Mouse (Mus musculus): Measurements from ENCODE around the gene Mdga1. TPM values are rescaled to one million over a fixed set of nuclear protein-coding genes. Genes with fewer than 3 reads are reported as not detected.

Gene Mdga1
- polyA plus RNA-seq, 1 experiment from 2014 or later: 2.3 TPM

GRCm38 (mm10) chr17:29819608-29820007 lies 150.3 kb downstream of the Mdga1 start:
- 97% methylated on average over 3 of the region's 3 CpGs for WGBS
- H3K27me3 ChIP-seq (ENCODE audit: poor library complexity, severe bottlenecking): peaks cover 81% of the 10 kb centered on the region

GRCm38 (mm10) chr17:29818989-29819388 lies 150.9 kb downstream of the Mdga1 start:
- Histone ChIP-seq H3K9me3 (no peaks in the 10 kb centered on the region), H3K4me3 (no peak overlapping the region), H3K36me3 (replicated peaks) (no peaks in the 10 kb centered on the region), H3K4me1 (peaks cover 35% of the 10 kb centered on the region), H3K27ac (0 out of 2 replicates have a peak overlapping the region, but pooled peaks have one; percentile 4), H3K27me3 (ENCODE audit: poor library complexity, severe bottlenecking) (peaks cover 84% of the 10 kb centered on the region)
- WGBS: 82% methylated on average over 7 of the region's 7 CpGs
- no peak for DNase-seq (ENCODE audit: extremely low spot score, low spot score)

More at GRCm38 (mm10) chr17:29819608-29820007, 150.3 kb downstream of the Mdga1 start:
- Histone ChIP-seq H3K36me3 (replicated peaks) (no peaks in the 10 kb centered on the region), H3K27ac (no peak overlapping the region), H3K4me1 (peaks cover 29% of the 10 kb centered on the region), H3K4me3 (no peak overlapping the region), H3K9me3 (no peaks in the 10 kb centered on the region)
- DNase-seq (ENCODE audit: extremely low spot score, low spot score): no peak

DNA sequence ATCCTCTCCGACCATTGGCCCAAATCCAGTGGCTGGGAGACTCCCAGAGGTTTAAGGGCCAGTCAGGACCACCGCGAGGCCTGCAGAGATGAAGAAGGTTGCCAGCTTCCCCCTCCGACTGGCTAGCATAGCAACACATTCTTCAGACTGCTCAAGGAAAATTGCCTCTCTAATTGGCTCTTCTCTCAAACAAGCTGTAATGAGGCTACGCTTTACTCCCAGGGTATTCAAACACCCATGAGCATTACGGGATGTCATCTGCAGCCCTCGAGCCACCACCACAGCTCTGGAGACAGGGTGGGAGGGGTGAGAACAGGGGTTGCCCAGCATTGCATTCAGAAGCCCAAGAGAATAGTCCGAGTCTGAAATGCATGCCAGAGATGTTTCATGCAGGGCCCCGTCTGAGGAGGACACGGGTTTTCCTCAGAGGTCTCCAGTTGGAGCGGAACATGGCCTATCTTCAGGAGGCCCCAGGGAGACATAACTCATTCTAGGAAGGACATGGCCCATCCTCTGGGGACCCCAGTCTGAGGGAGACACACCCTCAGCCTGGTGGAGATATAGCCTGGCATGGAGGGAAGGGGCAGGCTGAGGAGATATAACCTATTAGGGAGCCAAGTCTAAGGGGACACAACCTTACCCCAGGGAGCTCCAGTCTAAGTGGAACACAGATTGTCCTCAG lies 151.5 kb downstream of the Mdga1 start:
- 0 out of 2 replicates have a peak overlapping the region, but pooled peaks have one; percentile 4 for H3K27ac ChIP-seq
- DNase-seq (ENCODE audit: extremely low spot score, low spot score): peak; percentile 55
- H3K4me1 ChIP-seq: peaks cover 41% of the 10 kb centered on the region
- 30% methylated on average over 11 of the region's 11 CpGs for WGBS
- no peaks in the 10 kb centered on the region for H3K36me3 ChIP-seq (replicated peaks)
- H3K4me3 ChIP-seq: no peak overlapping the region
- H3K9me3 ChIP-seq: no peaks in the 10 kb centered on the region
- peaks cover 84% of the 10 kb centered on the region for H3K27me3 ChIP-seq (ENCODE audit: poor library complexity, severe bottlenecking)

DNA sequence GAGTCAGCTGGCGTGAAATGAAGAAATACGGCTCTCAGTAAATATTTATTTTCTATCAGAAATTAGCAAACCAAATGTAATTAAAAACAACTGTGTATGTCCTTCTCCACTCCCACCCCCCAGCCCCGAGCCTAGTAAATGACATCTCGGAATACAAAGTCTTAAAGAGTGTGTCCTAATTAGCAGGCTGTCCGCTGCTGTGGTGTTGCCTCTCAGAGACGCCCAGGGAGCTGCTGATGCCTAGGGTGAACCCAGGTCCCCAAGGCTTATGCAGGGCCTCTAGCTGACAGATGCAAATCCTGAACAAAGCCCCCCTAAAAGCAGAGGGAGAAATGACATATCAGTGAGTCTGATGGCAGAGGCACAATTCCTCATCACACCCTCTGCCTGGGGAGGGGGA lies 155.1 kb downstream of the Mdga1 start:
- WGBS: 49% methylated on average over 6 of the region's 6 CpGs
- no peak for DNase-seq (ENCODE audit: extremely low spot score, low spot score)
- Histone ChIP-seq H3K9me3 (no peaks in the 10 kb centered on the region), H3K4me1 (peaks cover 47% of the 10 kb centered on the region), H3K27ac (no peak overlapping the region), H3K27me3 (ENCODE audit: poor library complexity, severe bottlenecking) (peaks cover 62% of the 10 kb centered on the region), H3K4me3 (no peak overlapping the region), H3K36me3 (replicated peaks) (no peaks in the 10 kb centered on the region)

DNA sequence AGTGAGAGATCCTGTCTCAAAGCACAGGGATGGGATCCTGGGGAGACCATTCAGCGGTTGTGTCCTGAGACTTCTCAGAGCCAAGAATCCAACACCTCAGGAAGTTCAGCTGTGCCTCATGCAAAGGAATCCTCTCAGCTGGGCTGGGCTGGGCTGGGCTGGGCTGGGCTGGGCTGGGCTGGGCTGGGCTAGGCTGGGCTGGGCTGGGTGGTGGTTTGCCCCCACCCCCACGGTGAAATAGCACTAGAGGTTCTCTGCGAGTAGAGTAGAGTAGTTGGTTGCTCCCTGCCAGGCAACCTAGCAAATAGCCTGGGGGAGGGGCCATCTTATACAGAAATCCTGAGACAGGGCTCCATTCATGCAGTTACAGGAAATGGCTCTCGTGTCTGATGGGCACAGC lies 156.6 kb downstream of the Mdga1 start:
- Histone ChIP-seq H3K27me3 (ENCODE audit: poor library complexity, severe bottlenecking) (peaks cover 48% of the 10 kb centered on the region), H3K9me3 (no peaks in the 10 kb centered on the region), H3K27ac (no peak overlapping the region), H3K4me3 (no peak overlapping the region), H3K4me1 (peaks cover 36% of the 10 kb centered on the region), H3K36me3 (replicated peaks) (no peaks in the 10 kb centered on the region)
- 28% methylated on average over 4 of the region's 4 CpGs for WGBS
- no peak for DNase-seq (ENCODE audit: extremely low spot score, low spot score)

- peaks cover 17% of the 10 kb centered on the region; the same call in 1 of the 2 replicates for H3K9me3 ChIP-seq
- no peak overlapping the region for H3K27ac ChIP-seq
- no peaks in the 10 kb centered on the region for H3K36me3 ChIP-seq (replicated peaks)
- peaks cover 23% of the 10 kb centered on the region for H3K27me3 ChIP-seq (ENCODE audit: poor library complexity, severe bottlenecking)
- DNase-seq (ENCODE audit: extremely low spot score, low spot score): no peak
- H3K4me3 ChIP-seq: no peak overlapping the region
- H3K4me1 ChIP-seq: peaks cover 15% of the 10 kb centered on the region
- 74% methylated on average over 3 of the region's 3 CpGs for WGBS
These were observed 166.3 kb downstream of the Mdga1 start for GRCm38 (mm10) chr17:29803545-29803944.

DNA sequence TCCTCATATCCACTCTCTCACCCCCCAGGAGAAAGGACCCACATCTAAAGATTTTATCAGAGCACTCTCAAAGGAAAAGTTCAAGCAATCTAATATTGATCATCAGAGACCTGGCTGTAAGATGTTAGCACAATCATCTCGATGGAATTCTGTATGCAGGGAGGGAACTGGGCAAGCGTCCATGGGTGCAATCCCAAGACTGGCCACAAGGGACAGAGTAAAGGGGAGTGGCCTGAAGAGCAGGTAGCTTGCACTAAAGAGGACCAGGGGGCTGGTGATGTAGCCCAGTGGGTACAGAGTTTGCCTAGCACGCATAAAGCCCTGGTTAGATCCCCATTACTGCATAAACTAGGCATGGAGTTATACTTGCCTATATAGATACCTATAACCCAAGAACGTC lies 168.5 kb downstream of the Mdga1 start:
- WGBS: 27% methylated on average over 4 of the region's 4 CpGs
- peaks cover 36% of the 10 kb centered on the region for H3K27me3 ChIP-seq (ENCODE audit: poor library complexity, severe bottlenecking)
- no peaks in the 10 kb centered on the region for H3K36me3 ChIP-seq (replicated peaks)
- peak; percentile 75 for DNase-seq (ENCODE audit: extremely low spot score, low spot score)
- H3K4me3 ChIP-seq: no peak overlapping the region
- peaks cover 17% of the 10 kb centered on the region; the same call in 1 of the 2 replicates for H3K9me3 ChIP-seq
- H3K4me1 ChIP-seq: peaks cover 31% of the 10 kb centered on the region
- H3K27ac ChIP-seq: no peak overlapping the region

- WGBS: 53% methylated on average over 6 of the region's 6 CpGs
- Histone ChIP-seq H3K4me3 (no peak overlapping the region), H3K27ac (no peak overlapping the region), H3K27me3 (ENCODE audit: poor library complexity, severe bottlenecking) (peaks cover 36% of the 10 kb centered on the region), H3K4me1 (peaks cover 44% of the 10 kb centered on the region), H3K9me3 (peaks cover 7% of the 10 kb centered on the region; the same call in 1 of the 2 replicates), H3K36me3 (replicated peaks) (no peaks in the 10 kb centered on the region)
- DNase-seq (ENCODE audit: extremely low spot score, low spot score): no peak
These were observed 169.8 kb downstream of the Mdga1 start for GRCm38 (mm10) chr17:29800096-29800455.

- H3K36me3 ChIP-seq (replicated peaks): no peaks in the 10 kb centered on the region
- H3K27ac ChIP-seq: no peak overlapping the region
- peaks cover 49% of the 10 kb centered on the region for H3K4me1 ChIP-seq
- no peak for DNase-seq (ENCODE audit: extremely low spot score, low spot score)
- no peak overlapping the region for H3K4me3 ChIP-seq
- peaks cover 2% of the 10 kb centered on the region; the same call in 1 of the 2 replicates for H3K9me3 ChIP-seq
- peaks cover 38% of the 10 kb centered on the region for H3K27me3 ChIP-seq (ENCODE audit: poor library complexity, severe bottlenecking)
- 78% methylated on average over 21 of the region's 21 CpGs for WGBS
These were observed 170.3 kb downstream of the Mdga1 start for GRCm38 (mm10) chr17:29799398-29800095.

GRCm38 (mm10) chr17:29798151-29798550 lies 171.7 kb downstream of the Mdga1 start:
- peaks cover 53% of the 10 kb centered on the region for H3K4me1 ChIP-seq
- DNase-seq (ENCODE audit: extremely low spot score, low spot score): no peak
- H3K27ac ChIP-seq: peak overlapping the region; percentile 48

DNA sequence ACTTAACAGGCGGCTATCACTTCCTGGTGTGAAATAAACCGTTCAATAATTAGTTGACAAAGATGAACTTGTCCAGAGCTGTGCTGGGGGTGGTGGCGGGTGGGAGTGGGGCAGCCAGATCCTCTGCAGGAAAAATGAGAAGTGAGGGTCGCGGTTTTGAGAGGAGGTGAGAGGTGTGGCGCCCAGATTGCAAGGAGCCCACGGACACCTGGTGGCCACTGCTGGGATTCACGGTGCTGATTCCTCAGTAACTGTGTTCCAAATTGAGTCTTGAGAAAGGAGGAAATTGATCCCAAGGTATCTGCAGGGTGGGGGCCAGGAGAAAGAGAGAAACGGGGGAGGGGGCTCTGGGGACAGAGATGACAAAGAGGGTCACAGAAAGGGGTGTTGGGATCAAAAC lies 173.1 kb downstream of the Mdga1 start:
- Histone ChIP-seq H3K4me1 (peaks cover 53% of the 10 kb centered on the region), H3K27ac (no peak overlapping the region), H3K27me3 (ENCODE audit: poor library complexity, severe bottlenecking) (peaks cover 50% of the 10 kb centered on the region), H3K4me3 (no peak overlapping the region), H3K36me3 (replicated peaks) (no peaks in the 10 kb centered on the region), H3K9me3 (no peaks in the 10 kb centered on the region)
- WGBS: 58% methylated on average over 9 of the region's 9 CpGs
- DNase-seq (ENCODE audit: extremely low spot score, low spot score): no peak

More at GRCm38 (mm10) chr17:29798151-29798550, 171.7 kb downstream of the Mdga1 start:
- Histone ChIP-seq H3K4me3 (no peak overlapping the region), H3K36me3 (replicated peaks) (no peaks in the 10 kb centered on the region), H3K9me3 (no peaks in the 10 kb centered on the region), H3K27me3 (ENCODE audit: poor library complexity, severe bottlenecking) (peaks cover 50% of the 10 kb centered on the region)
- WGBS: 34% methylated on average over 10 of the region's 10 CpGs

- H3K4me3 ChIP-seq: no peak overlapping the region
- no peaks in the 10 kb centered on the region for H3K36me3 ChIP-seq (replicated peaks)
- DNase-seq (ENCODE audit: extremely low spot score, low spot score): peak; percentile 77
- no peaks in the 10 kb centered on the region for H3K9me3 ChIP-seq
- WGBS: 13% methylated on average over 7 of the region's 7 CpGs
- peaks cover 53% of the 10 kb centered on the region for H3K4me1 ChIP-seq
- H3K27me3 ChIP-seq (ENCODE audit: poor library complexity, severe bottlenecking): peaks cover 50% of the 10 kb centered on the region
- peak overlapping the region; percentile 74; the same call in 1 of the 2 replicates for H3K27ac ChIP-seq
These were observed 173.8 kb downstream of the Mdga1 start for GRCm38 (mm10) chr17:29796086-29796485.
